9 mouse cellular contexts compared by ENCODE assay signal in the genomic region with DNA sequence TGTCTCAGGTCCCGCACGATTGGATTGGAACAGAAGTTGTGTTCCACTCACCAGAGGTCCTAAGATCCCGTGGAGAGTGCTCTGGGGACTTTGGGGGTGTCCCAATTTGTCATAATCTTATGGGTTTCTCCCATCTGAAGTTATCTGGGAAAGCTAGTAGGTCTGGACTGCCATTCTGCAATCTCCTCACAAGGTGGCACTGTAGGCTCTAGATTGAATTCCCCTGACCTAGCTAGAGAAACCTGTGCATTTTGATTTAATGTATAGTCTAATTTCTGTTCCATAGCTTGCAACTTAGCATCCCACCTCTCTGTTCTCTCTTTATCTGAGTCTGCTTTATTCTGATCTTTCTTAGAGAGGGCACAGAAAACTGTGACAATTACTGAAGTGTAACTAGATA. TPM values are rescaled to one million over a fixed set of nuclear protein-coding genes. Genes with fewer than 3 reads are reported as not detected.
DNase-seq lines count a peak whose midpoint lies in the region; ATAC-seq and TF ChIP-seq lines count a peak whose summit lies in the region.
"Had no signal": no experiment of that assay in that cellular context is flagged by ENCODE, and none has a peak within 500 bp of the region (broad histone marks: within the 10 kb centered on the region; RNA-seq: fewer than 3 reads in every experiment).

No protein-coding gene starts in this region.

- no peaks in the 10 kb centered on the region for H3K4me1 ChIP-seq in intestine, embryonic 16.5 days (ENCODE audit: control insufficient read depth, insufficient read depth, low read length)
- H3K4me1 ChIP-seq: neural tube, embryonic 12.5 days had no signal

- WGBS in intestine, embryonic 16.5 days: 57% methylated on average over 3 of the region's 3 CpGs

- no peak overlapping the region for H3K4me2 ChIP-seq in intestine, embryonic 16.5 days (ENCODE audit: low read depth, low read length)
- H3K4me2 ChIP-seq: neural tube, embryonic 12.5 days had no signal

- DNase-seq in adrenal gland, adult (ENCODE audit: inconsistent age in 2 of 2, low spot score in 1 of 2): peak; percentile 7 to 61
- no peak for DNase-seq in adrenal gland, postnatal 25 days
- DNase-seq in layer of hippocampus, adult 2 months (ENCODE audit: low spot score in 2 of 2): peak in 1 of 2 experiments; percentile 22
- DNase-seq in layer of hippocampus, postnatal 25 days (ENCODE audit: extremely low spot score in 1 of 2, low spot score in 1 of 2): no peak
- peak; percentile 51 for DNase-seq in adipocyte (ENCODE audit: low spot score)

- TF ChIP-seq CTCF in layer of hippocampus, adult 2 months (conservative IDR thresholded peaks at IDR 0.05): peak; percentile 85

- no peak overlapping the region for H3K27ac ChIP-seq in layer of hippocampus, adult 2 months
- no peak overlapping the region for H3K27ac ChIP-seq in intestine, embryonic 16.5 days (ENCODE audit: low read length)
- H3K27ac ChIP-seq: neural tube, embryonic 12.5 days had no signal

- no peak overlapping the region for H3K4me3 ChIP-seq in layer of hippocampus, adult 2 months
- no peak overlapping the region for H3K4me3 ChIP-seq in intestine, embryonic 16.5 days (ENCODE audit: low read length)
- H3K4me3 ChIP-seq: neural tube, embryonic 12.5 days had no signal

- no peaks in the 10 kb centered on the region for H3K27me3 ChIP-seq in intestine, embryonic 16.5 days (replicated peaks; ENCODE audit: control insufficient read depth, insufficient read depth, low read length)
- H3K27me3 ChIP-seq: neural tube, embryonic 12.5 days had no signal

- no peaks in the 10 kb centered on the region for H3K9me3 ChIP-seq in intestine, embryonic 16.5 days (ENCODE audit: control insufficient read depth, low read length)
- H3K9me3 ChIP-seq: neural tube, embryonic 12.5 days had no signal

- H3K9ac ChIP-seq in intestine, embryonic 16.5 days (ENCODE audit: low read depth, low read length): no peak overlapping the region
- H3K9ac ChIP-seq: neural tube, embryonic 12.5 days had no signal

- peak; percentile 81 for ATAC-seq in inflammation-experienced regulatory T-cells, adult 6 months
- ATAC-seq in megakaryocyte-erythroid progenitor cell, adult 5-6 weeks (replicated peaks; ENCODE audit: low FRiP score, low TSS enrichment, poor library complexity, severe bottlenecking): peak; percentile 92
- no peak for ATAC-seq in intestine, embryonic 16.5 days

- H3K36me3 ChIP-seq in intestine, embryonic 16.5 days (ENCODE audit: control insufficient read depth, insufficient read depth, low read length): no peaks in the 10 kb centered on the region
- H3K36me3 ChIP-seq: neural tube, embryonic 12.5 days had no signal

RNA-seq across cellular contexts. Expression of gene Ppp6c, which starts 42.1 kb away (rescaled TPM):
- 80.2 and 89.7 TPM in 2 replicates for total RNA-seq in adrenal gland, postnatal 25 days (2021)
- 10 to 100 TPM; 62.1 to 66.3 TPM for total RNA-seq in layer of hippocampus, adult 2 months (2021)
- 10 to 100 TPM; 59.9 to 66.3 TPM for total RNA-seq in layer of hippocampus, postnatal 25 days (2021)
- polyA plus RNA-seq in inflammation-experienced regulatory T-cells, adult 6 months (2017; shearing (Covaris generic)): 100 to 1,000 TPM; 113 to 155 (median 122) TPM
- 53.6 and 71.1 TPM in 2 replicates for total RNA-seq in megakaryocyte-erythroid progenitor cell, adult 5-6 weeks (2014; fragmentation: Nextera tagmentation)
- 80.9 TPM in 2 replicates for total RNA-seq in megakaryocyte-erythroid progenitor cell, adult 5-6 weeks (2017)
- 70.4 and 72.4 TPM in 2 replicates for polyA plus RNA-seq in intestine, embryonic 16.5 days (2015; fragmentation: Nextera tagmentation; extraction: Ambion mirVana)

Comparison
In these comparisons a context has a peak if more than half of its experiments do, and no peak if none do; other contexts are left out.
1. DNase-seq: peak in adrenal gland, adult (2 of 2) and adipocyte (single experiment); none in adrenal gland, postnatal 25 days (single experiment) and layer of hippocampus, postnatal 25 days (0 of 2).